Mouse (Mus musculus): ENCODE measurements around the gene Enkd1. TPM values are rescaled to one million over a fixed set of nuclear protein-coding genes. Genes with fewer than 3 reads are reported as not detected.

Enkd1 gene
- polyA plus RNA-seq, 2 experiments, result 19.8 to 43.3 TPM

DNA sequence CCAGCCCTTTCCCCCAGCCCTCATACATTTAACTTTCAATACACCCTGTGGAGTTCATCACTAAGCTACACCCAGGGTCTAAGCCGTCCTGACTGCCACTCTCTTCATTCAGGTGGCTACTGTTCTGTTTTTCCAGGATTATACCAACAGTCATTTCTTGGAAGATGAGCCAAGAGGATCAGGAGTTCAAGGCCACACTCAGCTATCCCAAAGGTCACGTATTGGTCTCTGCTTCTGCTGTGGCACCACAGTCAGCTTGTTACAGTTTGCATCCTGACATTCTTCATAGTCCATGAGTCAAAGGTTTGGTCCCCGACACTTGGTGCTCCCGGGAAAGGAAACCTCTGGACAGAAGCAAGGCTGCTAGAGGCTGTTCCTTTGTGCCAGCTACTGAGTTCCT lies 11.6 kb upstream of the Enkd1 start:
- WGBS, result 90% methylated on average over 4 of the region's 4 CpGs
- peaks cover 34% of the 10 kb centered on the region for H3K36me3 ChIP-seq (ENCODE audit: control insufficient read depth, insufficient read depth, low read length)
- no peak overlapping the region for H3K27ac ChIP-seq (replicated peaks; ENCODE audit: low read depth, low read length)
- no peaks in the 10 kb centered on the region for H3K4me1 ChIP-seq (ENCODE audit: control insufficient read depth, insufficient read depth, low read length)
- no peak for TF ChIP-seq POLR2A (IDR thresholded peaks at IDR 0.05; ENCODE audit: borderline replicate concordance, extremely low read depth, insufficient read depth, insufficient read length)
- DNase-seq (ENCODE audit: low spot score), result no peak
- H3K4me2 ChIP-seq (replicated peaks; ENCODE audit: low read depth, low read length, severe bottlenecking), result no peak overlapping the region
- no peaks in the 10 kb centered on the region for H3K27me3 ChIP-seq (ENCODE audit: control insufficient read depth, insufficient read depth, low read length)
- no peak overlapping the region for H3K9ac ChIP-seq (ENCODE audit: low read depth, low read length, severe bottlenecking)
- ATAC-seq (ENCODE audit: low FRiP score, low read depth), result no peak
- no peaks in the 10 kb centered on the region for H3K9me3 ChIP-seq (ENCODE audit: control insufficient read depth, low read length)
- no peak overlapping the region for H3K4me3 ChIP-seq (replicated peaks; ENCODE audit: low read length)

- Histone ChIP-seq H3K27ac (replicated peaks; ENCODE audit: low read depth, low read length) (no peak overlapping the region), H3K9ac (ENCODE audit: low read depth, low read length, severe bottlenecking) (no peak overlapping the region), H3K9me3 (ENCODE audit: control insufficient read depth, low read length) (no peaks in the 10 kb centered on the region), H3K4me2 (replicated peaks; ENCODE audit: low read depth, low read length, severe bottlenecking) (no peak overlapping the region), H3K4me1 (ENCODE audit: control insufficient read depth, insufficient read depth, low read length) (no peaks in the 10 kb centered on the region), H3K36me3 (ENCODE audit: control insufficient read depth, insufficient read depth, low read length) (peaks cover 22% of the 10 kb centered on the region), H3K4me3 (replicated peaks; ENCODE audit: low read length) (no peak overlapping the region), H3K27me3 (ENCODE audit: control insufficient read depth, insufficient read depth, low read length) (no peaks in the 10 kb centered on the region)
- 93% methylated on average over 15 of the region's 15 CpGs for WGBS
- TF ChIP-seq POLR2A (IDR thresholded peaks at IDR 0.05; ENCODE audit: borderline replicate concordance, extremely low read depth, insufficient read depth, insufficient read length), result no peak
- ATAC-seq (ENCODE audit: low FRiP score, low read depth) (no peak), DNase-seq (ENCODE audit: low spot score) (no peak)
Observed at GRCm38 (mm10) chr8:105716302-105716945, 8.4 kb upstream of the Enkd1 start.

DNA sequence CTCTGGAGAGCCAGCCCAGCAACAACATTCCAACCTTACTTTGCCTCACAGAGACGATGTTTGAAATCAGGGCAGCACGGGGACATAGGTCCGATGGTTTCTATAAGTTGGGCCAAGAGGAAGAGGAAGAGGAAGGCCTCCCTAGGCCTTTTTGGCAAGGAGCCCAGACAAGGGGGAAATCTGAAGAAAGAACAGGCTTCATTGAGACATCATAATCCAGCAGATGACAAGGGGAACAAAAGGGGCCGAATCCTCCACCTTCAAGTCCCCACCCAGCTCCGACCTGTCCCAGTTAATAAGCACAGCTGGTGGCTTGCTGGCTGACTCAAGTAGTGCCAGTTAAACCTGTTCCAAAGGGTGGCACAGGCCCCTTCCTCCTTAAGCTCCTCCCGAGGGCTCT lies 7.0 kb upstream of the Enkd1 start:
- H3K4me3 ChIP-seq (replicated peaks; ENCODE audit: low read length), result no peak overlapping the region
- ATAC-seq (ENCODE audit: low FRiP score, low read depth), result no peak
- no peaks in the 10 kb centered on the region for H3K27me3 ChIP-seq (ENCODE audit: control insufficient read depth, insufficient read depth, low read length)
- no peaks in the 10 kb centered on the region for H3K4me1 ChIP-seq (ENCODE audit: control insufficient read depth, insufficient read depth, low read length)
- DNase-seq (ENCODE audit: low spot score), result no peak
- H3K9me3 ChIP-seq (ENCODE audit: control insufficient read depth, low read length), result no peaks in the 10 kb centered on the region
- 67% methylated on average over 6 of the region's 6 CpGs for WGBS
- no peak overlapping the region for H3K4me2 ChIP-seq (replicated peaks; ENCODE audit: low read depth, low read length, severe bottlenecking)
- H3K9ac ChIP-seq (ENCODE audit: low read depth, low read length, severe bottlenecking), result no peak overlapping the region
- H3K36me3 ChIP-seq (ENCODE audit: control insufficient read depth, insufficient read depth, low read length), result peaks cover 17% of the 10 kb centered on the region
- no peak overlapping the region for H3K27ac ChIP-seq (replicated peaks; ENCODE audit: low read depth, low read length)
- no peak for TF ChIP-seq POLR2A (IDR thresholded peaks at IDR 0.05; ENCODE audit: borderline replicate concordance, extremely low read depth, insufficient read depth, insufficient read length)

DNA sequence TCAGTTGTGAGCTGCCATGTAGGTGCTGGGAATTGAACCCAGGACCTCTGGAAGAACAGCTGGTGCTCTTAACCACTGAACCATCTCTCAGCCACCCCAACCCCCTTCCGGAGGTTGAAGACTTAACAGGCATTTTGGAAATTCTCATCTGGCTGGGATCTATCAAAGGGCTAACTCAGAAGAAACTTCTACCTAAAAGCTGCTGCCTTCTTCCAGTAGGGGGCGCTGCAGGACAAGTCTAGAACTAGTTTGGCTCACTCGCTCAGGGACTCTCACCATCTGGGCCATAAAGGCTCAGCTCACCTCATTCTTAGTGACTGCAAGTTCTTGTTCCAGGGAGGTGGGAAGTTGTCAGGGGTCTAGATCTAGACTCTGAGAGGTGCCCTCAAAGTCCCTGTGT lies 6.1 kb upstream of the Enkd1 start:
- no peaks in the 10 kb centered on the region for H3K4me1 ChIP-seq (ENCODE audit: control insufficient read depth, insufficient read depth, low read length)
- peak overlapping the region; percentile 15; the same call in 1 of the 2 replicates for H3K27ac ChIP-seq (replicated peaks; ENCODE audit: low read depth, low read length)
- no peak overlapping the region for H3K9ac ChIP-seq (ENCODE audit: low read depth, low read length, severe bottlenecking)
- H3K9me3 ChIP-seq (ENCODE audit: control insufficient read depth, low read length), result no peaks in the 10 kb centered on the region
- DNase-seq (ENCODE audit: low spot score) (peak; percentile 94), ATAC-seq (ENCODE audit: low FRiP score, low read depth) (peak; percentile 73)
- H3K4me2 ChIP-seq (replicated peaks; ENCODE audit: low read depth, low read length, severe bottlenecking), result no peak overlapping the region
- 8% methylated on average over 3 of the region's 3 CpGs for WGBS
- H3K4me3 ChIP-seq (replicated peaks; ENCODE audit: low read length), result no peak overlapping the region
- no peak for TF ChIP-seq POLR2A (IDR thresholded peaks at IDR 0.05; ENCODE audit: borderline replicate concordance, extremely low read depth, insufficient read depth, insufficient read length)
- no peaks in the 10 kb centered on the region for H3K27me3 ChIP-seq (ENCODE audit: control insufficient read depth, insufficient read depth, low read length)
- peaks cover 12% of the 10 kb centered on the region for H3K36me3 ChIP-seq (ENCODE audit: control insufficient read depth, insufficient read depth, low read length)

DNA sequence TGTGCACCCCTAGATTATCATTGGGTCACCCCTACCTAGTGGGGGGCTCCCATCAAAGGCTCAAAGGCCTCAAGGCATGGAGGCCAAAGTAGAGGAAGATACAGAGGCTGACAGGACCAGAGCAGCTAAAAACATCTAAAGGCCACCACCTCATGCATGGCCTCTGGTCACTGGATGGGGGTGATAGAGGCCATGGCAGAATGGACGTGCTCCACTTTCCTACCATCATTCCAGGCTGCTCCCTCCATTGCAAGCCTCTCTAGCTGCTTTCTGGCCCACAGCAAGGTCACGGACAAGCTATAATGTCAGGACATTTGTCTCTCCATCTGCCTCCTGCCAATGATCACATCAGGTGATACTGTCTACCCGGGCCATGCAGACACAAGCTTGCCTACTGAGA lies 4.3 kb upstream of the Enkd1 start:
- Histone ChIP-seq H3K36me3 (ENCODE audit: control insufficient read depth, insufficient read depth, low read length) (peaks cover 12% of the 10 kb centered on the region), H3K4me1 (ENCODE audit: control insufficient read depth, insufficient read depth, low read length) (no peaks in the 10 kb centered on the region), H3K4me2 (replicated peaks; ENCODE audit: low read depth, low read length, severe bottlenecking) (no peak overlapping the region), H3K9ac (ENCODE audit: low read depth, low read length, severe bottlenecking) (no peak overlapping the region), H3K9me3 (ENCODE audit: control insufficient read depth, low read length) (no peaks in the 10 kb centered on the region), H3K4me3 (replicated peaks; ENCODE audit: low read length) (no peak overlapping the region), H3K27me3 (ENCODE audit: control insufficient read depth, insufficient read depth, low read length) (no peaks in the 10 kb centered on the region), H3K27ac (replicated peaks; ENCODE audit: low read depth, low read length) (no peak overlapping the region)
- DNase-seq (ENCODE audit: low spot score) (no peak), ATAC-seq (ENCODE audit: low FRiP score, low read depth) (no peak)
- TF ChIP-seq POLR2A (IDR thresholded peaks at IDR 0.05; ENCODE audit: borderline replicate concordance, extremely low read depth, insufficient read depth, insufficient read length), result no peak
- WGBS, result 91% methylated on average over 3 of the region's 3 CpGs

Data from limb, embryonic 14.5 days (tissue).